Mouse (Mus musculus) MN1 (cell line): ENCODE data around the gene Epop.

ENCODE experiments used
- DNase-seq: peaks from one replicate; pipeline ENCODE4 v3.0.0-alpha.2; 2016; ENCODE audit warnings: low spot score

Gene Epop

DNA sequence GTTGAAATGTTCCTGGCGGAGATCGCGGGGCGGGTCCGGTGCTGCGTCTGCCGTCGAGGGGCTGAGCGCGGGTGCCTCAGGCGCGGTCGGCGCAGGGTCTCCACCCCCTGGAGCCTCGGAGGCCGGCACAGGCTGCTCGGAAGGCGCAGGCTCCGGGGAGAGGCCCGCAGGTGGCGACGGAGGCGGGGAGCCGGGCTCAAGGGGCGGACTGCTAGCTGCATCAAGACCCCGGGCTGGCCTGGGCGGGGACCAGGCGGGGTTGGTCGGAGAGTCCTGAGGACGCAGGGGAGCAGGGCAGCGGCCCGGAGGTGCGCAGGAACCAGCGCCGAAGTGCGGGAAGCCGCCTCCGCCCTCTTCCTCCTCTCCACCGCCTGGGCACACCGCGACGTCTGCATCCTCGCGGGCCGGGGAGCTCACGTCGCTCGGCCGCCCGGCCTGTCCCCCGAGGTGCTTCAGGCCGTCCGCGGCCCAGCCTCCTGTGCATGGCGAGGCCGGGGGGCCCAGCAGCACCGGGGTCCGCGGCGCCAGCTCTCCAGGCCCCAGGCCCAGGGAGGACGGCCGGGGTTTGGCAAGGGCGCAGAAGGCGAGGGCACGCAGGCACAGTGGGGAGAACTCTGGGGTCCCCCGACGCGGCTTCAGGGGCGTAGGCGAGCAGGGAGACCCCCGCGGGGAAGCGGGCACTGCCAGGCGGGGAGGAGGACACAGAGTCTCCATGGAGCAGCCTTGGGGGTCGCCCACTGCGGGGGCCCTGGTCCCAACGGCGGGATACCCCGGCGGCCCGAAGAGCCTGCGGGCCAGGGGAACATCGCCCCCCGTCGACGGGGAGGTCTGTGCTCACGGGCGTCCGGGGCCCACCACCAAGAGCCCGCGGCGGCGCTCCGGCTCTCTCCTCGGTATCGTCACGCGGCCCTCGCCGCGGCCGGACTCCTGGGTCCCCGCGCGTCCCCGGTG is 659 bp downstream of the Epop start:
- no peak for DNase-seq

DNA sequence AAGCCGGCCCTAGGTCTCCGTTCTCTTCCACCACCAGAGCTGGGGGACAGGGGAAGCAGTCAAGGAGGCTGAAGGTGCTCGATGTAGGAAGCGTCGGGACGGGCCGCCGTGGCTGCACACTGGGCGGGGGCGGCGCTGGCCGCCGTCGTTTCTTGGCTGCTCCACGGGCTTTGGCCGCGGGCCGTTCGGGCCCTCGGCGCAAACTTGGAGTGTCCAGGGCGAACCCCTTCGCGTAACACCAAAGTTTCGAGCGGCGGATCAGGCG is 1.3 kb downstream of the Epop start:
- no peak for DNase-seq

DNA sequence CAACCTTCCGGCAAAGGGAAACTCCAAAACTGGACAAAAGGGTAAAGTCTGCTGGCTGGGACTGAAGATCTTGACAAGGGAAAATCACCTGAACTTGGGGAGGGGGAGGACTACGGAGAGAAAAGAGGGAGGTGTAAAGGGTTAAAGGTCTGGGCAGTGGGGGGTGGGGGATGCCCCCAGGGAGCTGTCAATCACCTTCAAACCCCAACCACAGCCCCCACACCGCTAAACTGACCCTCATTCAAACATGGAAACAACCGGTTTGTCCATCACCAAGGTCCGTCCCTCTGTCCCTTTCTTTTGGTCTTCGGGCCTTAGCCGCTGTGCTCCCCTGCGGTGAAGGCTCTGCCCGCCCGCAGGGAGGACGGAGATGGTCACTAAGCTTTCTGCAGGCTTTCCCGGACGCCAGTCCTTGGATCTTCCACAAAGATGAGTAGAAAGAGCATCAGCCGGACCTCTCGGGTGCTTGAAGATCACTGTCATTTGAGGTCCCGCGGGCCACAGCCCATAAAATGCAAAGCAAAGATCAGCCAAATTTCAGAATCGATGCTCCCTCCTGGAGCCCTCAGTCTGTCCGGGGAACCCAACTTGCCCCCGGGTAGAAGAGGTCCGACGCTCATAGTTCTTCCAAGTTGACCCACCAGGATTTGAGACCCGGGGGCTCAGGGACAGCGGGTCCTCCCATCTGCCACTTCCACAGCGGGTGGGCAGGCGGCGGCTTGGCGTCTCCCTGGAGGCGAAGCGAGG is 1.8 kb downstream of the Epop start:
- no peak for DNase-seq

DNA sequence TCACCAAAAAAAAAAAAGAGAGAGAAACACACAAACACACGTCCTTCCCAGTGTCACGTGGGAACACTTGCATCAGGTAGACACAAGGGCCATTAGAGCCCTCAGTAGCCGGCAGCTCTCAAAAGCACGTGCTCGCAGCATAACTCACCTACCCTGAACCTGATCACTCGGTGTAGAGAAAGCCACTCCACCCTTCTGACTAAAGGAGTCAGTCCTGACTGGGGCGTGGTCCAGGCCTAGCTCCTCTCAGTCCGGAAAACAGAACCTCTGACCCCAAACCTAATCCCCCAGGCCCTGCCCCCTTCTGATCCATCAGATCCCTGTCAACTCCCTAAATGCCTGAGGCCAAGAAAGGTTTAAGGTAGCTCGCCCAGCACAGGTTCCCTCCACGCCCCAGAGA is 2.7 kb downstream of the Epop start:
- no peak for DNase-seq

DNA sequence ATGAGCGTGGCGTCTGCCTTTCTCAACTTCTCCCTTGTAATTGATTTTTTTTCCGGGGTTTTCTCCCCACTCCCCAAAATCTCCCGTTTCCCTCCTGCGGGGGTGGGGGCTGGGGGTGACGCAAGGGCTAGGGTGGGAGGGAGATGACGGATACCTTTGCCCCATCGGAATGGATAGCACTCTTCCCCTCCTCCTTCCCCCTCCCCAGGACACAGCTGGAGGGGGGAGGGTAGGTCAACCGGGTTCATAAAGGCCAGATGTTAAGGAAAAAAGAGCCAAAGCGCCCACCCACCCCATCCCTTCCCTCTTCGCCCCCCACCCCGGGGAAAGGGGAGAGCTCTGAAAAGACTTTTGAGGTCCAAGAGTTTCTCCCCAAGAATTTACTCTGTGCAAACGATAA is 3.1 kb downstream of the Epop start:
- DNase-seq: no peak

DNA sequence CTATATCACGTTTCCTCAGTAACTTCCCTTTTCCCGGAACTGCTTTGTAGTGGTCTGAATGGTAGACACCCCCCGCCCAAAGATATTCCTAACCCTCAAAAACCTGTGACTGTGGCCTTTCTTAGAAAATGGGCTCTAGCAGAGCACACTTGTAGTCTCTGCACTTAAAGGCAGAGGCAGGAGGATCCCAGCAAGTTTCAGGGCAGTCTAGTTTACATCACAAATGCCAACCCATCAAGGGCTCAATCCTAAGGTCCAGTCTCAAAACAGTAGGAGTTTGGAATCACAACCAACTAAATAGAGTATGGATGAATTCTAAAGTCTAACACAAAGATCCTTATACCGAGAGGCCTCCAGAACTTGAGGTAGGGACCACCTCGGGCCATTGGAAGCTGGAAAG is 4.0 kb downstream of the Epop start:
- no peak for DNase-seq

DNA sequence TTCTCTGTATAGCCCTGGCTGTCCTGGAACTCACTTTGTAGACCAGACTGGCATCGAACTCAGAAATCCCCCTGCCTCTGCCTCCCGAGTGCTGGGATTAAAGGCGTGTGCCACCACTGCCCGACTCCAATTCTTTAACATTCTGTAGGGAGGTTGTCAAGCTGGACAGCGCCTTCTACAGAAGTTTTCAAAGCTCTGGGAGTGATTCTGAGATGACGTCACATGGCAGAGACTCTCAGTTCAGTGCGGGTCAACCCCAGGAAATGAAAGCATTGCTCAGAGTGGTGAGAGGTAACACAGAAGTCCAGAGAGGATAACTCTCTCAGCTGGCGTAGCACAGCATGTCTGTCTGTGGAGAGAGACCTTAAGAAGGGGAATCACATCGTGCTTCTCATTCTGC is 6.3 kb downstream of the Epop start:
- no peak for DNase-seq

DNA sequence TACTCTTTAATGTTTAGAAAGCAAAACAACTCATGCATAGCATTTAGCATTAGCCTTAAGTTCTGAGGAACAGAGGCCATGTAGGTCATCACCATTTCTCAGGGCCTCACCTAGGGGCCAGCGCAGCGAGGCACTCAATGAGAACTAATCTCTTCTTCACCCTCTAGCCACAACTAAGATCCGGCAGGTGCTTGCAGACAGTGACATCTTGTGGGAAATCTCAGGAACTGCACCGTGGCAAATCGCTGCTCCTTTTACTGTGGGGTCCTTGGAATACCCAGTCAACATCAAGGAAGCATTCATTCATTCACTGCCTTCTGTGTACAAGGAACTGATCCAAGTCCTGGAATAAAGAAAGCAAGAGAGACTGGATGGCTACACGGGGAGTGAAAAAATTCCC is 7.1 kb downstream of the Epop start:
- peak; percentile 77 for DNase-seq

DNA sequence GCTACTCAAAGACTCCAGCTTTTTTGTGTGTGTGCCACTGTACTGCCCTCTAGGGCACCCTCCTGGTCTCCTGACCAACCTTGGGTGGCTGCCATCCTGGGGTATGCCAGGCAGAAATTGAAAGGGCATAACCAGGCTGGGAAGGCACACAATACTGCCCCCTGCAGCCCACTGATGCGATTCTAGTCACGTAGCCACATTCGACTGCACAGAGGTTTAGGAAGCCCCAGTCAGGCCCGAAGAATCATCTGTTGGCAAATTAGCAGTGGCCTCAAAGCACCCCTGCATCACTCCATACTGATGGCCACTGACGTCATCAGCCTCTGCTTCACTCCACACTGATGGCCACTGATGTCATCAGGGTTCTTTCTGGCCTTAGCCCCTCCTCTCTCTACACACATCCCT is 10.1 kb downstream of the Epop start:
- DNase-seq: peak; percentile 81

DNA sequence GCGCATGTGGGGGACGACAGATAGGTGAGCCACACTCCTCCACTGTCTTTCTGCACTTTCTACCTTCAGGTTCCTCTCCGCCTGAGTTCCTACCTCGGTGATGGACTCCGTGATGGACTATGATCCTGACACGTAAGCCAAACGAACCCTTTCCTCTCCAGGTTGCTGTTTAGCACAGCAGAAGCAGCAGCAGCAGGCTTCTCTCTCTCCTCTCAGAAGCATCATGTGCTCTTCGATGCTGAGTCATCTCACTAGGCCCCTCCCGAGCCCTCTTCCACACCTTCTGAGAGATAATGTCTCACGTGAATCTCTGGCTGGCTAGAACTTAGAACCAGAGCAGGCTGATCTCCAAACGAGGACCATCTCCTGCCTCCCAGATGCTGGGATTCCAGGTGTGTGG is 11.1 kb downstream of the Epop start:
- peak; percentile 26 for DNase-seq

DNA sequence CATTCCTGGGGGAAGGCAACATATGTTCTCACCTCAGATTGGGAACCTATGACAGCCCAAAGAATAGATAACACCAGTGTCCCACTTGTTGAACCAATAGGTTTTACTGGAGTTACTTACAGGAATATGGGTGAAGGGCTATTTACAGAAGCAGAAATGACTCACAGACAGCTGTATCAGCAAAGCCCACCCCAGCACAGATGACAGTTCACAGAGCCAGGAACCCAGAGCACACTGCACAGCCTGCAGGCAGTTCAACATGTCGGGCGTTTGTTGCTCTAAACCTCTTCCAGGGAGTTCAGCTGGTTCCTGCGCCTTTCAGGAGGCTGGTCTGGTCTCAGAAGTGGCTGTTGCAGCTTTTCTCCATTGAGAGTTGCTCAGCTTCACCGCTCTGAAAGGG is 14.2 kb downstream of the Epop start:
- DNase-seq: no peak

DNA sequence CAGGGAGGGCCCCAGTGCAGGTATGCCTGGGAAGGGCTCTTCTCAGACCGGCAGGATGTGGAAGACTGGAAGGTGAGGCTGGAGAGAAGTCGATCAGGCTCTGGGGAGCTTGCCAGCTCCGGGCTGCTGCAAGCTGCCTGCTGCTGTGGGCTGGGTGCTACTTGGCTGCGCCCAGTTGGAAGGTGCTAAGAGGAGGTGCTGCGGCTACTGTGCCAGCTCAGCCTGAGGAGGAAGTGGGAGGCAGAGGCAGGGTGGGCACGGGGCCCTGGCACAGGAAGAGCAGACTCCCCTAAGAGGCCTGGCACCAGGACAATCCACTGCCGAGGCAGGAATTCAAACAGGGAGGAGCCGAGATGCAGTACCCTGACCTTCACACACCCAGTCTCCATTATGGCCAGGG is 18.4 kb downstream of the Epop start:
- no peak for DNase-seq

DNA sequence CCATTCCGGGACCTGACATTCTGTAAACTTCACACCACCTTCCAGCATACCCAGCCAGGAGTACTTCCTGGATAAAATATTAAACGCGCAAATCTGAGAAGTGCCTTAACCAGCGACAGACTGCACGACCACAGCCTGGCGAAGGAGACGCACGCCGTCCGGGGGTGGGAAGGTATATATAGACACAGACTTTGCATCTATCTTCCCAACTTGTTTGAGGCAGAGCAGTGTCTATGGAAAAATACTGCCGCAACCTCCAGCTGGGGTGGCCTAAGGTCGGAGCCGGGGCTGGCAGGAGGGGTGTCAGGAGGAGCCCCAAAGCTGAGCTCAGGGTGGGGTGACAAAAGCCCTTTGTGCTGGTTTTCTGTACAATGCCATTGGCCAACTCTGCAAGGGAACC is 19.8 kb downstream of the Epop start:
- DNase-seq: no peak

DNA sequence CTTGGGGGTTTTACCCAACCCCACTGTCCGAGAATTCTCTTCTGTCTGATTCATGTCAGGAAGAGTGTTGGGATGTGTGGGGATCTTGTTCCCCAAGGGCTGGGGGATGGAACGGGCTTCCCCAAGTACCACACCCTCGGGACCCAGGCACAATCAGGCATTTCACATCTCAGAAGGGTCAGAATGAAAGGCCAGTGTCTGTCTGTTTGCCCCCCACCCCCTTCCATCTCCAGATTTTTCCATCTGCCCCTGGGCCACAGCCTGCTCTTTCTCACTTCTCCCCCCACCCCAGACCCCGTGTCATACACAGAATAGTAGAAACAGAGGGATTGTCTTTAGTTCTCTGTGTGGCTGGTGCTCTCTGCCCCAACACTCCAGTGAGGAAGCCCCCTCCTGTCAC is 20.6 kb downstream of the Epop start:
- no peak for DNase-seq

DNA sequence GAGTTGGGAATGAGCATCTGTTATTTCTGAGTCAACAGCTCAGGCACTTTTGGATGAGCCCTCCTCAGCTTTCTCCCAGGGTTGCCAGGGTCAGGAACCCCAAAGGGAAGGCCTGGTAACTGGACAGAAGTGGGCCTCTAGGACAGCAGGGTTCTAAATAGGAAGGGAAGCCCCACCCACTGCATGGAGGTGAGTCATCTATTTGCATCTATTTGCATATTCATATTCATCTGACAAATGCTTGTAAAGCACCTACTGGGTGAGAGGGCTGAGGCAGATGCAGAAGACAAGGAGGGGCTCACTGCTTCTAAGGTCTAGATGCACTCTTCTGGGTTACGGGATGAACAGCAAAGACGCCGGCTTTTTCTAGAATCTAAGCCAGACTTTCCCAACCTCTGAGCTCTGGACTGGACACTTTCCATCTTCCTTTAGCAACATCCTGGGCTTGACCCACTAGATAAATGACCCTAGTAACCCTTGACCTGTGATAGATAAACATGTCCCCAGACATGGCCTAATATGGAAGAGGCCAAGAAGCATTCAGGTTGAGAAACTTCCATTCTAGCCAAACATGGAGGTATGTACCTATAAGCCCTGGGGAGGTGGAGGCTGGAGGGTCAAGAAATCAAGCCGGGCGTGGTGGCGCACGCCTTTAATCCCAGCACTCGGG is 22.3 kb downstream of the Epop start:
- DNase-seq: no peak

DNA sequence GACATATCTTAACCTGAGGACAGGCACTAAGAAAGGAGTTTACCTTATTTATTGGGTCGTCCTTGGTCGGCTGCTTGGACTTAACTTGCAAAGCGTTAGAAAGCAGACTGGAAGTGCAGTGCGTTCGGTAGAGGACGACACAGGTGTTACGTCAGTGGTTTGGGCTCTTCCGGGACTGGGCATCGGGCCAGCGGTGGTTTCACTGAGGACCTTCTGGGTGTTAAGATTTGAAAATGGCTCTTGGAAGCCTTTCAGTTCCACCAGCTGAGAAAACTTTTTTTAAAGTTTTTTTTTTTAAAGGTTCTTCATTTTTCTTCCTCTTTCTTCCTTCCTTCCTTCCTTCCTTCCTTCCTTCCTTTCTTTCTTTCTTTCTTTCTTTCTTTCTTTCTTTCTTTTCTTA is 25.6 kb downstream of the Epop start:
- peak; percentile 60 for DNase-seq

DNA sequence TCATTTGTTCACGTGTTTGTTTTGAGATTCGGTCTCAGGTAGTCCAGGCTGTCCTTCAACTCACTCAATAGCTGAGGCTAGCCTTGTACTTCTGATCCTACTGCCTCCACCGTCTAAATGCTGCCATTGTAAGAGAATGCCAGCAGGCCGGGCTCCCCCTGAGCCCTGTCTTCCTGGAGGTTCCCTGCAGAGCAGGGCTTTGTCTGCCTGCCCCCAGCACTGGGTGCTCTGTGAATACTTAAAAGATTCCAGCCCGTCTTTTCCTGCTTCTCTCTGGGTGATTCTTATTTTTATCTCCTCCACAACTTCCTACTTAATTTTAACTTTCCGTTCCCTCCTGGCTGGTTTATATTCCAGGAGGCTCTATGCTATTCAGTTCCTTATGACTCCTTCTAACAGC is 27.3 kb downstream of the Epop start:
- DNase-seq: no peak

DNA sequence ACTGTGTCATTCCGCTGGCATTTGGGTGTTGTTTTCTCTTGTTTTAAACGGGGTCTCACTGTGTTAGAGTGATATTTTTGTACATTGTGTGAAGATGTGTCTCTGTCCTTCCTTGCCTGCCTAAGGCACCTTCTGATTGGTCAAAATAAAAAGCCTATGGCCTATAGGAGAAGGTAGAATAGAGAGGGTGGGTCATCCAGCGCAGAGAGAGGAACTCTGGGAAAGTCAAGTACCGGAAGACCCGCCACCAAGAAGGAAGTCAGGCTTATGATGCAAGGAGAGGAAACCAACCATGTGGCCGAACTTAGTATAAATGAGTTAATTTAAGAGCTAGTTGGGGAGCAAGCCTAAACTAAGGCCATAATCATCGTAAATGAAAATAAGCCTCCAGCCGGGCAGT is 30.4 kb downstream of the Epop start:
- DNase-seq: no peak

DNA sequence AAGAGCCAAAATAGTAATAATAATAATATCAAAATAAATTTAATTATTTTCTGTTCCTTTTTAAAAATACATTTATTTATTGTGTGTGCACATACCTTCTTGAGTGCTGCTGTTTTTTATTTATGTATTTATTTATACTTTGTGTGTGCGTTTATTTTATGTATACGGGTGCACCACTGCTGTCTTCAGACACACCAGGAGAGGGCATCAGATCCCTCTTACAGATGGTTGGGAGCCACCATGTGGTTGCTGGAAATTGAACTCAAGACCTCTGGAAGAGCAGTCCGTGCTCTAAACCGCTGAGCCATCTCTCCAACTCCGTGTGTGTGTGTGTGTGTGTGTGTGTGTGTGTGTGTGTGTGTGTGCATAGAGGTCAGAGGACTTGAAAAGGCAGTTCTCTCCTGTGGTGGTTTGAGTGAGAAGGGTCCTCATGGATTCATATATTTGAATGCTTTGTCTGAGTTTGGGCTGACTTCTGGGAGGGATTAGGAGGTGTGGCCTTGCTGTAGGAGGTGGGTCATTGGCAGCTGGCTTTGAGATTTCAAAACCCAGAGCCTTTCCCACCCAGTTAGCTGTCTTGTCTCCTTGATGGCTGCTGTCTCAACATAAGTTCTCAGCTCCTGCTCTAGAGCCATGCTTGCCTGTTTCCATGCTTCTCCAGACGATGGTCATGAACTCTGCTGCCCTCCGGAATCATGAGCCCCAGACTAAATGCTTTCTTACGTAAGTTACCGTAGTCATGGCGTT is 31.4 kb downstream of the Epop start:
- no peak for DNase-seq

DNA sequence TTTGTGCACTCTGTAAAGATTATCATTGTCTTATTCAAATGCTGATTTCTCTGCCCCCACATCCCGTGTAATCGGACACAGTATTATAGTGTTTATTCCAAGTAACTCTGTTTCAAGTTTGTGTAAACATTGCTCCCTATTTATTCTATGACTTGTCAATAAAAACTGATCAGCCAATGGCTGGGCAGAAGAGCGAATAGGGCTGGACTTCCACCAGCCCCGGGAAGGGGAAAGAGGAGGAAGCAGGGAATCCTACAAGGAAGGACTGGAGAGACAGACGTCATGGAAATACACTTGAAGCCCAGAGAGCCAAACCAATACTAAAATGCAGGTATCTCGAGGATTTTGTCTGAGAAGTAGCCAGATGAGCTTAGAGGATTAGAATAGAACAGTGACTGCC is 35.4 kb downstream of the Epop start:
- DNase-seq: no peak

DNA sequence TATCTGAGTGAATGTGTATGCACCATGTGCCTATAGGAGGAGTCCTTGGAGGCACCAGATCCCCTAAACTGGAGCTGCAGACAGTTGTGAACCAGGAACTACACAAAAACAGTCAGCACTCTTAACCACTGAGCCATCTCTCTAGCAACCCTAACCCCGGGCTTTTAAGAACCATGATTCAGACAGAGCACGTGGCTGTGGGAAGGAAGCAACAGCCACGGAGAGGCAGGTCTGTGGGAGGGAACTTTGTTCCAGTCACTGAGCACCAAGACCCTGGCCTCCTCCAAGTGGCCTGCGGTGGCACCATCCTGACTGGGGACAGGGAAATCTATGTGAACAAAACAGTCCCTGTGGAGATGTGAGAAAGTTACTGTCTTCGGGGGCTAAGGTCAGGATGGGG is 37.6 kb downstream of the Epop start:
- no peak for DNase-seq

DNA sequence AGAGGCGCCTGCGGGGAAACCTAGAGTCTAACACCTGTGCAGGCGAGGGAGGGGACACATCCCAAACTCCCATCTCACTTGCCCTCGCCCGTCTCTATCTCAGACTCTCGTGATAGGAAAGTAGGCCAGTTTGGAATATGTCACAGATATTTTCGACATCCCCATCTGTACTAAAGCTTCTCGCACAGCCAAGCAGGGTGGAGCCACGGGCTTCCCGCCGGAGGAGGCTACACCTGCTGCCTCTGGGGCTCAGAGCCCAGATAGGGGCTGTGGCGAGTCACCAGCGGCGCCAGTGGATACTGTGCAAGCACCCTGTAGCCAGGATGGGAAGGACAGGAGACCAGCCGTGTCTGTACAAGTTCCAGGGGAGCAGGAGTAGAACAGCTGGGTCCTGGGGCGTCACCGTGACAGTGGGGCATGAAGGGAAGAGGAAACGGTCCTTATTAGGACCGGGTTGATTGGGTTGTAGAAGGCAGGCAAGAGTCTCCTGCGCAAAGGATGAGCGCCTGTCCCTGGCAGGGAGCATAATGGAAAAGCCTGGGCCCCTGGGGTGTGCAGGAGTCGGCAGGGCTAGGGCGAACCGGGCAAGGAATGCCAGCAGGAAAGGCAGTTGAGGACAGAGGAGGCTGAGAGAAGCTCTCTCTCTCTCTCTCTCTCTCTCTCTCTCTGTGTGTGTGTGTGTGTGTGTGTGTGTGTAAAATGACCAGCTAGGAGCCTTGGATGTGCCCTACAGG is 39.1 kb downstream of the Epop start:
- DNase-seq: no peak
